Mouse (Mus musculus) CH12F3 (cell line): ENCODE measurements around the gene Dlgap1.

Source experiments
- in situ Hi-C: fragments of 300-500 bp; cut with MboI; formaldehyde crosslinking; loops from 2 replicates; pipeline ENCODE4 v1.14.3; 2020; ENCODE audit warnings: low sequenced_read_pairs

Gene Dlgap1

DNA sequence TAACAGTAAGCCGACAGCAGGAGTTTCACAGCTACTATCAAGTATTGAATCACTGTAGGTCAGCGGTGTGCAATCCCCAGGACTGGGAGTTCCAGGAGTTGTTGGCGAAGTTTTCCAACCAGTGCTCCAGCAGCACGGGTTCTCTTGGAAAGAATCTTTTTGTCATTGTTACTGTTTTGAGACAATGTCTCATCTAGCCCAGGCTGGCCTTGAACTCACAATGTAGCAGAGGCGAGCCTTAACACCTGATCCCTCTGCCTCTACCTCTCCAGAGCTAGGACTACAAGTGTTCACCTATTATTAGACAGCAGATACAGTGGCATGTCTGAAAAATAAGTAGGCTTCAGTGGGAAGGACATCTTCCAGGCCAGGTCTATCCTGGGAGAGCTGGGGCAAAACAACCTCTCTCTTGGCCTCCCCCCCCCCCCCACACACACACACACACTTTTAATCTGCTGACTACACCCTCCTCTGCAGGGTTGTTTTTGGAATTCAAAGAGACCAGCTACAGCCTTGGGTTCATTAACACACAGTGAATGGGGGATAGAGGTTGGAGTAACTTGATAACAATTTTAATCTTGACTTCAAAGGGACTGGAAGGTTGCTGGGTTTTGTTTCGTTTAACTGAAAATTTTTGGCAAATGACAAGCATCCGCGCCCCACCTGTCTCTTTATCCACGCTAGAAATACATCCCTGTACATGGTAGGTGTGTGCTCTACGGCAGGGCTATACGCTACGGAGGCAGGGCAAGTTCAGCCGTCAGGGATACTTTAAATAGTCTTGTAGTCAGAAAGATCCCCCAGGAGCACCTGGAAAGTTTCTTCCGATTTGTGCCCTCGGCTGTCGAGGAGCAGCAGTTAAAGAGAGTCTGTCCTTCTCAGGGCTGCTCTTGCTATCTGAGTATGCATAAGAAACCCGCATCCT is 781.6 kb downstream of the Dlgap1 start:
- in situ Hi-C loops: no loop called here

GRCm38 (mm10) chr17:70751161-70751651 is 782.3 kb downstream of the Dlgap1 start:
- in situ Hi-C loops: no loop called here

DNA sequence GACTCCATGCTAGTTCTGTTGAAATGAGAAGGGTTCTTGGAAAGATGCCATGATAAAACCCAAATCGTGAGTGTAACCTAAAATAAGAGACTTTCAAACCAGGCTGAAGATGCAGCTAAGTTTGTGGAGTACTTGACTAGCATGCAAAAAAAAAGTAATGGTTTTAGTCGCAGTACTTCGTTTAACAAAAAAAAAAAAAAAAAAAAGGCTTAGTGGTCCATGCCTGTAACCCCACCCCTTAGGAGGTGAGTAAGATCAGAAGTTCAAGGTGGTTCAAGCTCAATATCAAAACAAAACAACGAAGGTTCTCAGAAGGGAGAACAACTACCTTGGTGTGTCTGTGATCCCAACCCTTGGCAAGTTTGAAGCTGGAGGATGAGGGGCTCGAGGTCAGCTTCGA is 782.8 kb downstream of the Dlgap1 start:
- in situ Hi-C loops: no loop called here

DNA sequence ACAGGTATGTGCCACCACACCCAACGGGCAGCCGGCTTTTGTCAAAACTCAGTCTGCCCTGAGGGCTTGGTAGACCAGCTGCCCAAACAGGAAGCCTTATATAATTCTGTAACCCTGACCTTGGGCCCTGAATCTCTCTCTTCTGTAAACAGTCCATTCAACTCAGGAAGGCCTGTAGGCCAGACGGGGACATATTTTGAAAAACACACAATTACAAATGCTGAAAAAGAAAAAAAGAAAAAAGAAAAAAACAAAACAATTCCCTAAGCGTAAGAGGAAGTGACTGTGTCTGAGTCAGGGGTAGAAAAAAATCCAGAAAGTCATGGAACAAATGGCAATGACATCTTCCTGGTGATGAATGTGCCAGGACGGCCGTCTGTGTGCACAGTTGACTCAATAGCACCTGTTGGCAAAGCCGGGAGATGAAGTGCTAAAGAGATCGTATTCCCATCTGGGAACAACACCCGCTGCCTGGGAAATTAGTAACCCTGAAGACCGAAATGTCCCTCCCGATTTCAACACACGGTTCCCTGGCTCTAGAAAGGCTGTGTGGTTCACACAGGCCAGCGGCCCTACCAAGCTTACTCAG is 784.7 kb downstream of the Dlgap1 start:
- in situ Hi-C loops: no loop called here

DNA sequence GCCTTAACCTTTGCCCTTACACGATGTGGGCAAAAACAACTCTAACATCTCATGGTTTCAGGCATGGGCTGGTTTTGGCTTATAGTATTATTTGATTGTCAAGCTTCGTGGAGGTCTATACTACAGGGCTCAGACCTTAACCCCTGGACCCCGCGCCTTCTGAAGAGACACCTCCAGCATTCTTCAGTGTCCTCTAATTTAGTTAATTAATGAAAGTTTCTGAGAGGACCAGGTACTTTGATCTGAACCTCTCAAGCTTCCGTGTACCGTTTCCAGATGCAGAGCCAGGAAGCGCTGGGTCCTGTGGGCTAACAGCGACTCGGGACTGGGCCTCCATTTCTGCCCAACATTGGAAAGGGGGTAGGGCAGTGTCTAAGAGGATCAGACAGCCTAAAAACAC is 785.2 kb downstream of the Dlgap1 start:
- in situ Hi-C loops: no loop called here

- in situ Hi-C loops: no loop called here
Measured at GRCm38 (mm10) chr17:70754638-70755037, 785.8 kb downstream of the Dlgap1 start.

- in situ Hi-C loops: no loop called here
Measured at GRCm38 (mm10) chr17:70755039-70755668, 786.3 kb downstream of the Dlgap1 start.

- in situ Hi-C loops: no loop called here
Measured at GRCm38 (mm10) chr17:70755669-70756263, 786.9 kb downstream of the Dlgap1 start.

GRCm38 (mm10) chr17:70762001-70762400 is 793.1 kb downstream of the Dlgap1 start:
- in situ Hi-C loops: no loop called here

DNA sequence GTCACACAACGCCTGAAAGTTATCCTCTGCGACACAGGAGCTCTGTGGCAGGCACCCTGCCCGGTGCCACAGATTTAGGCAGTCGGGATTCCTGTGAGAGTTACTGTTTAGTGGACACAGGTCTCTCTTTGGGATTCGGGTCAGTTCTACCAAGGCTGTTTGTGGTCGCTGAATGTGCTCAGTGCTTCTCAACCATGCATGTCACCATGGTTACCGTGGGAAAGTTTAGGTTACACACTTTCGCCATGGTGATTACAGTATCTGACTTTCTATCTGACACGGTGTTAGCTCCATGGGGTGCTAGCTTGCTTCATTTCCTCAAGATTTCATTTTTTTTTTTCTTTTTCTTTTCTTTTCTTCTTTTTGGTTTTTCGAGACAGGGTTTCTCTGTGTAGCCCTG is 793.8 kb downstream of the Dlgap1 start:
- in situ Hi-C loops: no loop called here

GRCm38 (mm10) chr17:70765337-70765736 is 796.5 kb downstream of the Dlgap1 start:
- in situ Hi-C loops: no loop called here

DNA sequence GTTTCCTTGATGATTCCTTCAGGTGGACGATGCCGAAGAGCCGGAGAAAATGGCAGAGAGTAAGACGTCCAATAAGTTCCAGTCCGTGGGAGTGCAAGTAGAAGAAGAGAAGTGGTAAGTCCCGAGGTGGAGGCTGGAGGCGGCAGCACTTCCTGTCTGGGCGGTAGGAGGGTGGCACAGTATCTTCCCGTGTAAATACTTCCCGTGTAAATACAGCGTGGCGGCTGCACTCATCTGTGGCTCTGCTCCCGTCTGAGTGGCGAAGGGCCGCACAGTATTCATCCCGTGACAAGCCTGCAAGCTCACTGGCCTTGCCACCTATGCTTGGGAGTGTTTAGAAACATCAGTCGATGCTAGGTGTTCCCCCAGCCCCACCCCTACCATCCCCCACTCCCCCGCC is 797.1 kb downstream of the Dlgap1 start:
- in situ Hi-C loops: no loop called here

DNA sequence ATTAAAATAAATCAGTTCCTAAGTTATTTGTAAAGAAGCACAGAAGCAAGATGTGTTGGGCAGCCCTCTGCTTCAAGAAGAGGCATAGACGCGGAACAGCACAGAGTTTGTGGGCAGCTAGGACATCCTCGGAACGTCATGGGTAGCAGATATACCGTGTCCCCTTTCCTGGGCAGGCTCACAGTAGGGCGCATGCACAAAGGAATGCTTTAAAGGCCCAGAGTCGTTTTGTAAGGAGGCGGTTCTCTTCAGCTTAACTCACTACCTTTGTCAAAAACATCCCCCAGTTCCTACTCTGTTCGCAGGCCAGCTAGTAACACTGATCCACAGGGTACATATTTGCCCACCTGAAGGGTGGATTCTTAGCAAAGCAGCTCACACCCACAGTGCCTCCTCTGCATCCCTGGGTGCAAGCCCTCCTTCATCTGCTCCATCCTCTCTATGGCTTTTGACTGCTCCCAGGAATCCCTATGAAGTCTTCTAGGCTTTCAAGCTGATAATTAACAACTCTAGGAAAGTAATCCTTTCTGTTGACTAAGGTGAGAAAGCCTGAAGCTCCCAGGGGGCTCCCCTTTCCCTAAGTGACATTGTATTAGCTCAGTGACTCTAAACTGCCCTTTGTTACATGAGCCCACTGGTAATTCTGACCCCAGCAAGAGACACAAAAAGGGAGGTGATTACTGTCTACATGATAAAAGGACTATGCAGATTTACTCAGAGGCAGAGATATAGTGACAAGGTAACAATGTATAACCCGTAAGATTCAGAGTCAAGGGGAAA is 803.4 kb downstream of the Dlgap1 start:
- in situ Hi-C loops: no loop called here

DNA sequence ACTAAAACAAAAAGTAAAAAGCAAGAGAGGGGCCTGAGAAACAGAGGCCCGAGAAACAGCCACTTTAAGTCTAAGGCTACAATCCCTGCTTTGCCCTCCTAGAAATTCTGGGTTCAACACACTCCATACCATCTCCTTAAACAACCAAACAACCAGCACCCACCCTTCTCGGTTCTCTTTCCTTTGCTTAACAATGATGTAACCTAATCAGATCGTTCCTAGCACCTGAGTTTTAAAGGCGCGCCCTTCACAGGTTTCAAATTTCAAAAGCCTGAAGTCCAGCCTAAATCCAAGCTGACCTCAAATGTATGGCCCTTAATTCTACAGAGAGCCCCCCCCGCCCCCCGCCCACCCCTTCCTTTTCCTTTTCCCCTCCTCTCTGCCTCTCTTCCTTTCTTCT is 810.9 kb downstream of the Dlgap1 start:
- in situ Hi-C loops: no loop called here

GRCm38 (mm10) chr17:70780726-70781689 is 812.1 kb downstream of the Dlgap1 start:
- in situ Hi-C loops: no loop called here

DNA sequence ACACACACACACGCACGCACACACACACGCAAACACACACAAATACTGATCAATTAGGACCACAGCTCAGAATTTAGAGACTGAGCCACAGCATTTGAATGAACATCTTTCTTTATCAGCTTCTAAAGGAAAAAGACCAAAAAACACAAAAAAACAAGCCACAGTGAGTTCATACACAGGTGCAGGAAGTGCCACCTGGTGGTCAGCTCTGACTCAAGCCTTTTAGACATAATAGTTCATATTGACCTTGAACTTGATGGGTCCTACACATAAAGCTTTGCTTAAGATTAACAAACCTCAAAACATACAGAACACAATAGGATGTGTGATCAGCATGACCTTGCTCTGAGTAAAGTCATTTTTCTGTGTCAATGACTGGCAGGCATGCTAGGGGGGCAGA is 814.4 kb downstream of the Dlgap1 start:
- in situ Hi-C loops: no loop called here

- in situ Hi-C loops: no loop called here
Measured at GRCm38 (mm10) chr17:70787366-70787765, 818.5 kb downstream of the Dlgap1 start.

- in situ Hi-C loops: no loop called here
Measured at GRCm38 (mm10) chr17:70790801-70791200, 821.9 kb downstream of the Dlgap1 start.

- in situ Hi-C loops: no loop called here
Measured at GRCm38 (mm10) chr17:70791596-70792275, 822.9 kb downstream of the Dlgap1 start.
